Mouse (Mus musculus): ENCODE measurements at regions not wholly inside any gene's neighbourhood (a gene's known extent, or its start where the extent isn't known, plus 50 kb on each side); places are given as distances from the start of the nearest gene placed in this dataset. TPM values are rescaled to one million over a fixed set of nuclear protein-coding genes. Genes with fewer than 3 reads are reported as not detected.

GRCm38 (mm10) chr6:133170548-133170947 lies 65.8 kb downstream of the Smim10l1 start:
- DNase-seq (ENCODE audit: low spot score) (no peak), ATAC-seq (ENCODE audit: low FRiP score) (no peak)
- H3K4me1 ChIP-seq (replicated peaks; ENCODE audit: control insufficient read depth, insufficient read depth, low read length): no peaks in the 10 kb centered on the region
- no peak overlapping the region for H3K4me2 ChIP-seq (replicated peaks)
- no peak overlapping the region for H3K27ac ChIP-seq
- H3K9ac ChIP-seq: no peak overlapping the region
- H3K36me3 ChIP-seq (replicated peaks; ENCODE audit: control insufficient read depth, insufficient read depth): no peaks in the 10 kb centered on the region
- WGBS: 78% methylated on average over 1 of the region's 1 CpGs
- H3K9me3 ChIP-seq (ENCODE audit: control insufficient read depth, low read length): no peaks in the 10 kb centered on the region
- no peaks in the 10 kb centered on the region for H3K27me3 ChIP-seq (ENCODE audit: control insufficient read depth, insufficient read depth, low read length)
- no peak overlapping the region for H3K4me3 ChIP-seq (replicated peaks; ENCODE audit: low read length)

GRCm38 (mm10) chr6:133171286-133171685 lies 66.6 kb downstream of the Smim10l1 start:
- H3K27ac ChIP-seq: no peak overlapping the region
- H3K4me2 ChIP-seq (replicated peaks): no peak overlapping the region
- ATAC-seq (ENCODE audit: low FRiP score) (no peak), DNase-seq (ENCODE audit: low spot score) (no peak)
- H3K9ac ChIP-seq: no peak overlapping the region
- H3K9me3 ChIP-seq (ENCODE audit: control insufficient read depth, low read length): no peaks in the 10 kb centered on the region
- WGBS: 63% methylated on average over 2 of the region's 2 CpGs
- H3K36me3 ChIP-seq (replicated peaks; ENCODE audit: control insufficient read depth, insufficient read depth): no peaks in the 10 kb centered on the region
- no peaks in the 10 kb centered on the region for H3K4me1 ChIP-seq (replicated peaks; ENCODE audit: control insufficient read depth, insufficient read depth, low read length)
- no peak overlapping the region for H3K4me3 ChIP-seq (replicated peaks; ENCODE audit: low read length)
- H3K27me3 ChIP-seq (ENCODE audit: control insufficient read depth, insufficient read depth, low read length): no peaks in the 10 kb centered on the region

GRCm38 (mm10) chr6:133206173-133206572 lies 85.8 kb upstream of the 5530400C23Rik start:
- Histone ChIP-seq H3K4me2 (replicated peaks) (no peak overlapping the region), H3K36me3 (replicated peaks; ENCODE audit: control insufficient read depth, insufficient read depth) (no peaks in the 10 kb centered on the region), H3K27me3 (ENCODE audit: control insufficient read depth, insufficient read depth, low read length) (no peaks in the 10 kb centered on the region), H3K27ac (no peak overlapping the region), H3K9ac (no peak overlapping the region), H3K9me3 (ENCODE audit: control insufficient read depth, low read length) (no peaks in the 10 kb centered on the region), H3K4me3 (replicated peaks; ENCODE audit: low read length) (no peak overlapping the region), H3K4me1 (replicated peaks; ENCODE audit: control insufficient read depth, insufficient read depth, low read length) (no peaks in the 10 kb centered on the region)
- DNase-seq (ENCODE audit: low spot score) (peak; percentile 70), ATAC-seq (ENCODE audit: low FRiP score) (peak; percentile 57; the same call in 1 of the 2 replicates)
- 7% methylated on average over 3 of the region's 3 CpGs for whole genome bisulfite sequencing

Small RNA genes lying in the stretch of these regions (microRNA-seq; reads per million reads assigned to microRNA genes)
- gene Gm23403 (not detected), gene Gm25019 (not detected)

Measured in hindbrain, embryonic 14.5 days (tissue).